20 mouse cellular contexts compared by ENCODE assay signal in the genomic region with DNA sequence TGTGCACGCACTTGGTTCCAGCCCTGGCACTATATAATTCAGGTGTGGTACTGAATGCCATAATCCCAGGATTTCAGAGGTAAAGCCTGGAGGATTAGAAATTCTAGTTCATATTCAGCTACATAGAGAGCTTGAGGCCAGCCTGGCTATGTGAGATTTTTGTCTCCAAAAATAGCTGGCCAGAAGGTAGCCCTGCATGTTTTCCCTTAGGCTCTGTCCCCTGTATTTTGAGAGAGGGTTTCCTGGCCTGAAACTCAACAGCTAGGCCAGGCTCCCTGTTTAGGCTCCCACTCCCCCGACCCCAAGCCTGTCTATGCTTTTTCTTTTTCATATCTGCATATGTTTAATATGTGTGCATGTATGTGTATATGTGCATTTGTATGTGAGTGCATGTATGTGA. TPM values are rescaled to one million over a fixed set of nuclear protein-coding genes. Genes with fewer than 3 reads are reported as not detected.
DNase-seq lines count a peak whose midpoint lies in the region; ATAC-seq and TF ChIP-seq lines count a peak whose summit lies in the region.
"Had no signal": no experiment of that assay in that cellular context is flagged by ENCODE, and none has a peak within 500 bp of the region (broad histone marks: within the 10 kb centered on the region; RNA-seq: fewer than 3 reads in every experiment).

No protein-coding gene starts in this region.

- H3K9ac ChIP-seq in heart, embryonic 15.5 days = no peak overlapping the region
- H3K9ac ChIP-seq: embryonic facial prominence, embryonic 12.5 days; forebrain, postnatal 0 days; kidney, embryonic 15.5 days; limb, embryonic 15.5 days; liver, embryonic 14.5 days; lung, embryonic 14.5 days; midbrain, embryonic 12.5 days had no signal

- TF ChIP-seq POLR2A in thymus, adult 2 months (IDR thresholded peaks at IDR 0.05; ENCODE audit: control insufficient read depth, extremely low read depth, insufficient read depth, low read length, poor library complexity) = no peak

- no peak overlapping the region for H3K4me2 ChIP-seq in heart, embryonic 15.5 days
- H3K4me2 ChIP-seq: embryonic facial prominence, embryonic 12.5 days; kidney, embryonic 15.5 days; limb, embryonic 15.5 days; lung, embryonic 14.5 days; midbrain, embryonic 12.5 days had no signal

- no peak for TF ChIP-seq CTCF in thymus, adult 2 months (IDR thresholded peaks at IDR 0.05; ENCODE audit: borderline replicate concordance, control insufficient read depth, extremely low read depth, insufficient read depth, low read length, poor library complexity)

- H3K27ac ChIP-seq in heart, embryonic 15.5 days = peak overlapping the region; percentile 47
- H3K27ac ChIP-seq in thymus, adult 2 months (ENCODE audit: control insufficient read depth, insufficient read depth, low read length) = no peak overlapping the region
- H3K27ac ChIP-seq: embryonic facial prominence, embryonic 12.5 days; kidney, embryonic 15.5 days; limb, embryonic 15.5 days; liver, embryonic 14.5 days; midbrain, embryonic 12.5 days had no signal

- WGBS in heart, embryonic 15.5 days = 68% methylated on average over 2 of the region's 2 CpGs
- WGBS in thymus, adult 2 months = 96% methylated on average over 2 of the region's 2 CpGs

- H3K9me3 ChIP-seq in heart, embryonic 15.5 days (replicated peaks) = no peaks in the 10 kb centered on the region
- H3K9me3 ChIP-seq: kidney, embryonic 15.5 days; limb, embryonic 15.5 days; midbrain, embryonic 12.5 days had no signal

- no peak for ATAC-seq in heart, embryonic 15.5 days (replicated peaks; ENCODE audit: insufficient number of reproducible peaks, insufficient read depth, low FRiP score, low read depth)
- ATAC-seq: forebrain, postnatal 0 days had no signal

- H3K36me3 ChIP-seq in heart, embryonic 15.5 days = 0 out of 2 replicates have a peak, but pooled peaks cover 6% of the 10 kb centered on the region
- H3K36me3 ChIP-seq in thymus, adult 2 months (ENCODE audit: control insufficient read depth, insufficient read depth, low read length) = no peaks in the 10 kb centered on the region
- H3K36me3 ChIP-seq: limb, embryonic 15.5 days; midbrain, embryonic 12.5 days had no signal

- H3K4me3 ChIP-seq in heart, embryonic 15.5 days = no peak overlapping the region
- H3K4me3 ChIP-seq in thymus, adult 2 months (ENCODE audit: control insufficient read depth, insufficient read depth, low read length) = no peak overlapping the region
- H3K4me3 ChIP-seq: embryonic facial prominence, embryonic 12.5 days; kidney, embryonic 15.5 days; limb, embryonic 15.5 days; midbrain, embryonic 12.5 days had no signal

- H3K4me1 ChIP-seq in heart, embryonic 15.5 days (replicated peaks) = peaks cover 17% of the 10 kb centered on the region
- H3K4me1 ChIP-seq in thymus, adult 2 months (replicated peaks; ENCODE audit: control insufficient read depth, insufficient read depth, low read length) = no peaks in the 10 kb centered on the region

- DNase-seq in heart, adult 8-10 months (ENCODE audit: low spot score) = no peak
- peak; percentile 48 to 65 for DNase-seq in cerebellum, adult 18-20 months
- DNase-seq in cerebellum, adult 9-11 months = peak; percentile 73
- no peak for DNase-seq in thymus, adult 2 months
- DNase-seq in right cerebral cortex, postnatal 10 days (ENCODE audit: low spot score in 2 of 2) = no peak
- DNase-seq in thymus, postnatal 0 days (ENCODE audit: low spot score) = no peak
- DNase-seq: adrenal gland, adult 2 months; forebrain, postnatal 0 days; gastrocnemius, postnatal 25 days; heart, adult 18-20 months; kidney, adult 11 months; kidney, postnatal 4 days; lung, embryonic 14.5 days; thymus, postnatal 25 days had no signal

- H3K27me3 ChIP-seq in heart, embryonic 15.5 days = no peaks in the 10 kb centered on the region
- H3K27me3 ChIP-seq in thymus, adult 2 months (ENCODE audit: control insufficient read depth, insufficient read depth, low read length) = no peaks in the 10 kb centered on the region
- H3K27me3 ChIP-seq: embryonic facial prominence, embryonic 12.5 days; kidney, embryonic 15.5 days; limb, embryonic 15.5 days; midbrain, embryonic 12.5 days had no signal

RNA-seq across cellular contexts. Expression of gene Kif26b, which starts 34.9 kb away (rescaled TPM):
- polyA plus RNA-seq in heart, embryonic 15.5 days (2015; fragmentation: Nextera tagmentation; extraction: Ambion mirVana) = 7.3 and 8.5 TPM in 2 replicates
- total RNA-seq in heart, adult 8-10 months (2022) = 1 to 10 TPM; 2.7 to 5.7 (median 4.1) TPM
- 0.15 and 0.16 TPM in 2 replicates for polyA plus RNA-seq in thymus, adult 2 months (2012; rRNA removed)
- polyA plus RNA-seq in thymus, postnatal 0 days (2015; fragmentation: Nextera tagmentation; extraction: Ambion mirVana) = 0.01 and 0.07 TPM in 2 replicates

Comparison
In these comparisons a context has a peak if more than half of its experiments do, and no peak if none do; other contexts are left out.
1. DNase-seq: peak in cerebellum, adult 18-20 months (2 of 2) and cerebellum, adult 9-11 months (single experiment); none in heart, adult 8-10 months (single experiment), thymus, adult 2 months (single experiment), right cerebral cortex, postnatal 10 days (0 of 2) and thymus, postnatal 0 days (single experiment).